ENCODE assay signal across 17 mouse cellular contexts in genomic region chr16:58295128-58295527, GRCm38 (mm10).
DNase-seq lines count a peak whose midpoint lies in the region; ATAC-seq and TF ChIP-seq lines count a peak whose summit lies in the region.
"Had no signal": no experiment of that assay in that cellular context is flagged by ENCODE, and none has a peak within 500 bp of the region (broad histone marks: within the 10 kb centered on the region; RNA-seq: fewer than 3 reads in every experiment).

No protein-coding gene starts in this region.

- H3K27ac ChIP-seq in heart, postnatal 0 days (ENCODE audit: low read depth): 0 out of 2 replicates have a peak overlapping the region, but pooled peaks have one; percentile 22
- H3K27ac ChIP-seq in heart, embryonic 10.5 days: no peak overlapping the region
- H3K27ac ChIP-seq in midbrain, embryonic 11.5 days (ENCODE audit: low read depth, low read length): no peak overlapping the region
- H3K27ac ChIP-seq in midbrain, postnatal 0 days (ENCODE audit: low read depth, low read length): no peak overlapping the region
- H3K27ac ChIP-seq: embryonic facial prominence, embryonic 10.5 days; embryonic facial prominence, embryonic 12.5 days; forebrain, embryonic 13.5 days; forebrain, embryonic 15.5 days had no signal

- no peak overlapping the region for H3K4me2 ChIP-seq in heart, postnatal 0 days (ENCODE audit: low read depth, low read length)
- H3K4me2 ChIP-seq in midbrain, embryonic 11.5 days: no peak overlapping the region
- no peak overlapping the region for H3K4me2 ChIP-seq in midbrain, postnatal 0 days (ENCODE audit: low read depth, low read length, poor library complexity, severe bottlenecking)
- H3K4me2 ChIP-seq: embryonic facial prominence, embryonic 12.5 days; forebrain, embryonic 13.5 days; forebrain, embryonic 15.5 days had no signal

- no peak overlapping the region for H3K9ac ChIP-seq in heart, postnatal 0 days (replicated peaks; ENCODE audit: low read depth, low read length)
- no peak overlapping the region for H3K9ac ChIP-seq in midbrain, embryonic 11.5 days (ENCODE audit: low read length)
- H3K9ac ChIP-seq in midbrain, postnatal 0 days (replicated peaks; ENCODE audit: low read length, poor library complexity, severe bottlenecking): no peak overlapping the region
- H3K9ac ChIP-seq: embryonic facial prominence, embryonic 12.5 days; forebrain, embryonic 13.5 days; forebrain, embryonic 15.5 days; forebrain, postnatal 0 days had no signal

- H3K27me3 ChIP-seq in heart, postnatal 0 days (ENCODE audit: control insufficient read depth, insufficient read depth, low read length): no peaks in the 10 kb centered on the region
- H3K27me3 ChIP-seq in heart, embryonic 10.5 days (ENCODE audit: insufficient read depth, poor library complexity, severe bottlenecking): no peaks in the 10 kb centered on the region
- no peaks in the 10 kb centered on the region for H3K27me3 ChIP-seq in midbrain, embryonic 11.5 days (ENCODE audit: control insufficient read depth, insufficient read depth, low read length)
- H3K27me3 ChIP-seq in midbrain, postnatal 0 days (ENCODE audit: insufficient read depth, low read length): no peaks in the 10 kb centered on the region
- H3K27me3 ChIP-seq: embryonic facial prominence, embryonic 12.5 days; forebrain, embryonic 13.5 days; forebrain, embryonic 15.5 days had no signal

- TF ChIP-seq EP300 in heart, postnatal 0 days (IDR thresholded peaks at IDR 0.05; ENCODE audit: low read depth): no peak

- 79% methylated on average over 1 of the region's 1 CpGs for WGBS in heart, postnatal 0 days
- 79% methylated on average over 1 of the region's 1 CpGs for WGBS in heart, embryonic 10.5 days
- 75% methylated on average over 1 of the region's 1 CpGs for WGBS in midbrain, embryonic 11.5 days
- 86% methylated on average over 1 of the region's 1 CpGs for WGBS in midbrain, postnatal 0 days

- no peak for TF ChIP-seq CTCF in heart, postnatal 0 days (IDR thresholded peaks at IDR 0.05; ENCODE audit: low read depth)
- no peak for TF ChIP-seq CTCF in midbrain, postnatal 0 days (IDR thresholded peaks at IDR 0.05)

- no peaks in the 10 kb centered on the region for H3K9me3 ChIP-seq in heart, postnatal 0 days (replicated peaks; ENCODE audit: control insufficient read depth, low read length)
- no peaks in the 10 kb centered on the region for H3K9me3 ChIP-seq in heart, embryonic 10.5 days
- H3K9me3 ChIP-seq in midbrain, embryonic 11.5 days (ENCODE audit: control insufficient read depth, low read length): no peaks in the 10 kb centered on the region; the same call in 1 of the 2 replicates
- H3K9me3 ChIP-seq in midbrain, postnatal 0 days (ENCODE audit: low read length): no peaks in the 10 kb centered on the region
- H3K9me3 ChIP-seq: embryonic facial prominence, embryonic 10.5 days; embryonic facial prominence, embryonic 12.5 days; forebrain, embryonic 13.5 days; forebrain, embryonic 15.5 days had no signal

- no peak for ATAC-seq in heart, postnatal 0 days (ENCODE audit: insufficient read depth, low read depth)
- no peak for ATAC-seq in midbrain, embryonic 11.5 days (ENCODE audit: low FRiP score)
- no peak for ATAC-seq in midbrain, postnatal 0 days (ENCODE audit: low FRiP score)
- ATAC-seq: forebrain, embryonic 13.5 days; forebrain, embryonic 15.5 days; forebrain, postnatal 0 days had no signal

- peaks cover 13% of the 10 kb centered on the region for H3K4me1 ChIP-seq in heart, postnatal 0 days (ENCODE audit: control insufficient read depth, insufficient read depth)
- 0 out of 2 replicates have a peak, but pooled peaks cover 4% of the 10 kb centered on the region for H3K4me1 ChIP-seq in heart, embryonic 10.5 days
- H3K4me1 ChIP-seq in midbrain, embryonic 11.5 days (ENCODE audit: control insufficient read depth, insufficient read depth, low read length): no peaks in the 10 kb centered on the region
- no peaks in the 10 kb centered on the region for H3K4me1 ChIP-seq in midbrain, postnatal 0 days (ENCODE audit: insufficient read depth, low read length)
- H3K4me1 ChIP-seq: forebrain, embryonic 13.5 days; forebrain, embryonic 15.5 days had no signal

- H3K4me3 ChIP-seq in heart, postnatal 0 days (ENCODE audit: low read depth, low read length): no peak overlapping the region
- H3K4me3 ChIP-seq in heart, embryonic 10.5 days: no peak overlapping the region
- no peak overlapping the region for H3K4me3 ChIP-seq in midbrain, embryonic 11.5 days (ENCODE audit: low read depth, low read length)
- no peak overlapping the region for H3K4me3 ChIP-seq in midbrain, postnatal 0 days (ENCODE audit: low read depth, low read length)
- H3K4me3 ChIP-seq: embryonic facial prominence, embryonic 10.5 days; embryonic facial prominence, embryonic 12.5 days; forebrain, embryonic 13.5 days; forebrain, embryonic 15.5 days had no signal

- no peaks in the 10 kb centered on the region for H3K36me3 ChIP-seq in heart, postnatal 0 days (replicated peaks; ENCODE audit: control insufficient read depth, insufficient read depth, low read length)
- no peaks in the 10 kb centered on the region for H3K36me3 ChIP-seq in heart, embryonic 10.5 days
- no peaks in the 10 kb centered on the region for H3K36me3 ChIP-seq in midbrain, embryonic 11.5 days (ENCODE audit: control insufficient read depth, insufficient read depth, low read length)
- H3K36me3 ChIP-seq in midbrain, postnatal 0 days (ENCODE audit: insufficient read depth, low read length): no peaks in the 10 kb centered on the region
- H3K36me3 ChIP-seq: embryonic facial prominence, embryonic 10.5 days; embryonic facial prominence, embryonic 12.5 days; forebrain, embryonic 15.5 days had no signal

- intact Hi-C loops in gastrocnemius, postnatal 14 days (cut with DNase I; ENCODE audit: low total_unique reads): loop anchor here (10.0 kb wide), 2 partner anchors 330 to 370 kb away; no protein-coding TSS in a partner anchor

- DNase-seq in heart, postnatal 0 days (ENCODE audit: low spot score): no peak
- DNase-seq in heart, embryonic 10.5 days (ENCODE audit: low spot score): no peak
- DNase-seq in midbrain, embryonic 11.5 days (ENCODE audit: low spot score, missing footprints): peak; percentile 72
- no peak for DNase-seq in midbrain, postnatal 0 days (ENCODE audit: low spot score)
- no peak for DNase-seq in gastrocnemius, postnatal 14 days
- DNase-seq: adrenal gland, adult 8-10 months; adrenal gland, postnatal 14 days; adrenal gland, postnatal 36 days; cerebellum, adult 11-12 months; cerebellum, adult 9-10 months; cerebellum, postnatal 10 days; cerebellum, postnatal 25 days; forebrain, postnatal 0 days had no signal
